Mouse (Mus musculus): Measurements from ENCODE around the gene Klrb1b.

The Klrb1b gene

DNA sequence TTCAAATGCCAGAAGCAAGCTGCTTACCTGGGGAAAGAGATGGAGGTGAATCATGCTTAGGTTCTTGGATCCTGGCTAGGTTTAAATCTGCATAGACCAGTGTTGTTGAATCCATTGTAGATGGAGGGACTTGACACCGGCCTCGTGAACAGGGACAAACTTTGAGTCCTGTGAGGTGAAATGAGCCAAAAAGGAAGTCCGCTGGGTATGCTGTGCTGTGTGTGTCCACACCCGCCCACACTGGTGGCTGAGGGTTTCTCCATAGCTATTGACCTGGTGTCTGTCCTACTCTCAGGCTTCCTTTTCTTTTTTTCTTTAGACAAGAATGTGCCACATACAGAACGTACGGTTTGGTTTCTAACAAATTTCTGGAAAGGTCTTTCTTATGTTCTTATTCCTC, at the start of gene Klrb1b, which contains the start of gene Gm44511:
Gene Klrb1b, minus strand, starts transcription at position 200 of the 400 bp plus-strand sequence.
Gene Gm44511, minus strand, starts transcription at position 184 of the 400 bp plus-strand sequence.
- DNase-seq (ENCODE audit: low read depth), result no peak

DNA sequence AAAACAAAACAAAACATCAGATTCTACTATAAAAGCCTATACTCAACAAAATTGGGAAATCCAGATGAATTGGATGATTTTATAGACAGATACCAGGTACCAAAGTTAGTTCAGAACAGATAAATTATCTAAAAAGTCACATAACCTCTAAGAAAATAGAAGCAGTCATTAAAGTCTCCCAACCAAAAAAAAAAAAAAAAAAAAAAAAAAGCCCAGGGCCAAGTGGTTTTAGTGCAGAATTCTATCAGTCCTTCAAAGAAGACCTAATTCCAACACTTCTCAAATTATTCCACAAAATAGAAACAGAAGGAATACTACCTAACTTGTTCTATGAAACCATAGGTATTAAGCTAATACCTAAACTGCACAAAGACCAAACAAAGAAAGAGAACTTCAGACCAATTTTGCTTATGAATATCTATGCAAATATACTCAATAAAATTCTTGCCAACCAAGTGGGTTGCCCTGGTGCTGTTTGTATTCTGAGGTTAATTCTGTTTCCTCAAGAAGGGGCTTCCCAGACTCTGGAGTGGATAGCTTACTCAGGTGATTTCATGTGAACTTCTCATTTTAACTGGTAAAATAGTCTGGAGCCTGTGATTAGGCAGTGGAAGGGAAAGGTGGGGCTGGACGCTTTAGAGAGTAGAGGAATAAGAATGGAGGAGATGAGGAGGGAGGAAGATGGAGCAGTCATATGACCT, 45.9 kb upstream of the Klrb1b start:
- no peak for DNase-seq (ENCODE audit: low read depth)

DNA sequence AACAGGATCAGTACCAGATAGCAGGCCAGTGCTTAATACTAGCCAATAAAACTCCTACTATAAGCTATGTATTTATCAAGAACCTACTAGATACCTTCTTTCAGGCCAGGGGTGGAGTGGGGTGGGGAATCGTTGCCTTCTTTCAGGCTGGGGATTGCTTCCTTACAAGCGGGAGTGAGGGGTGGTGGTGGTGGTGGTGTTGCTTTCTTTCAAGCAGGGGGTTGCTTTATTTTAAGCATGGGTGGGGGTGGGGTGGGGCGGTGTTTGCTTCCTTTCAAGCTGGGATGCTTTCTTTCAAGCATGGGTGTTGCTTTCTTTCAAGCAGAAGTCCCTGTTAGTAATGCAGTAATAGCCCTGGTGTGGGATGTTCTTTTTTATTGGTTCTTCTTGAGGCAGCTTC, 42.7 kb upstream of the Klrb1b start:
- no peak for DNase-seq (ENCODE audit: low read depth)

DNA sequence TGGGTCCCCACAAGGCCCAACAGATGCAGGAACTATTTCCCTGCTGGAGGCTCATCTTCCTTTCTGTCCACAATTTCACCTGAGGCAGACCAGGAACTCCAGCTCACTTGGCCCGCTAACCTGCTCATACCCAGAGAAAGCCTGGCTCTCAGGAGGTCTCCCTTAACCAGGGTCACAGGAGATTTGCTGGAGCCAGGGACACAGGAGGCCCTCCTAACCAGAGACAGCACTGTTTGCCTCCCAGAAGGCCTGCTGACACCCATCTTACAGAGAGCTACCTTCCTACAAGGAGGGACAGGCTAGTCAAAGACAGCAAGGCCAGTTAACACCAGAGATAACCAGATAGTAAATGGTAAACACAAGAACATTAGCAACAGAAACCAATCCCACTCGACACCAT, 31.8 kb upstream of the Klrb1b start:
- DNase-seq (ENCODE audit: low read depth), result no peak

DNA sequence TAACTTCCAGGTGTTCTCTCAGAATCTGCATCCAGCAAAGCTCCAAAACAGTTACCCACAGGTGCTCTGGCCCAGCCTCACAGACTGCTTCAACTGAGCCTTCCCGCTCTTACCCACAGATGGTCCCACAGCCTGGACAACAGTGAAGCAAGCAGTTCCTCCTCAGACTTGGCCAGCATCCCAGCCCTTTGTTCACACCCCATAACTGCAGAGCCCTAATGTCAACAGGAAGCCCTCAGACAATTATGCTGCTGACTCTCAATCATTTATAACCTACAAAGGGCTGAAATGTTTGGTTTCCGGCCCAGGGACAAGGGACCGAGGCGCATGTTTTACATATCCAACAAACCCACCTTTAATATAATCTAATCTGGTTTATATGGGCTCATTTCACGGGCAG, 30.1 kb upstream of the Klrb1b start:
- no peak for DNase-seq (ENCODE audit: low read depth)

DNA sequence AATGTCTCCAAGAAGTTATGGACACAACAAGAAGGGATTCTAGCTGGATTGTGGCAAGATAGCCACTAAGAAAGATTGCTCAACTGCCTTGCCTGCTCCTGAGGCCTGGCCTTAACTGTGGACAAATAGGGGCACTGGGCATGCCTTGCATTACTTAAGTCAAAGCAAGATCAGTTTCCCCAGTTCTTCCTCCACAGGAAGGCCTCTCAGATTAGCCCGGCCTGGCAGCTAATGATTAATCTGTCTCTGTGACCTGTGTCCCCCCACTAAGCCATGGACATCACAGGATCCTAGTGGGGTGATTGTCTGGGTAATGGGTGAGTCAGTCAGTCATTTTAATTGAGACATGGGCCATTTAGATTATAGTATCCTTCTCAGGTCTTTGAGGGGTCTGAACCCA, 29.3 kb upstream of the Klrb1b start:
- no peak for DNase-seq (ENCODE audit: low read depth)

DNA sequence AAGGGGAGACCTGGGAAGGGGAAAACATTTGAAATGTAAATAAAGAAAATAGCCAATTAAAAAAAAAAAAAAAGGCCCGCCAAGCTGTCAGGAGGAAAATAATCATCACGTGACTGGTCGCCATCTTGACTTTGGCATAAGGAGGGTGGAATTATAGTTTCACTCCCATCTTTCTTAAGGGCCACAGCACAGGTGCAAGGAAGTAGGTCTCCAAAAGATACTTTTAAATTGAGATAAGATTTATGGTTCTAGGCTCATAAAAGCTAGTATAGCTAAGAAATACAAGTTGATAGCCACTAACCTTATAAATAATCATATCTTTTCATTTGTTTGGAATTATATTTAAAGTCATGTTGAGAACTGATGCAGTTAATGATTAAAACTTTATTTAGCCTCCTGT, 28.8 kb upstream of the Klrb1b start:
- no peak for DNase-seq (ENCODE audit: low read depth)

DNA sequence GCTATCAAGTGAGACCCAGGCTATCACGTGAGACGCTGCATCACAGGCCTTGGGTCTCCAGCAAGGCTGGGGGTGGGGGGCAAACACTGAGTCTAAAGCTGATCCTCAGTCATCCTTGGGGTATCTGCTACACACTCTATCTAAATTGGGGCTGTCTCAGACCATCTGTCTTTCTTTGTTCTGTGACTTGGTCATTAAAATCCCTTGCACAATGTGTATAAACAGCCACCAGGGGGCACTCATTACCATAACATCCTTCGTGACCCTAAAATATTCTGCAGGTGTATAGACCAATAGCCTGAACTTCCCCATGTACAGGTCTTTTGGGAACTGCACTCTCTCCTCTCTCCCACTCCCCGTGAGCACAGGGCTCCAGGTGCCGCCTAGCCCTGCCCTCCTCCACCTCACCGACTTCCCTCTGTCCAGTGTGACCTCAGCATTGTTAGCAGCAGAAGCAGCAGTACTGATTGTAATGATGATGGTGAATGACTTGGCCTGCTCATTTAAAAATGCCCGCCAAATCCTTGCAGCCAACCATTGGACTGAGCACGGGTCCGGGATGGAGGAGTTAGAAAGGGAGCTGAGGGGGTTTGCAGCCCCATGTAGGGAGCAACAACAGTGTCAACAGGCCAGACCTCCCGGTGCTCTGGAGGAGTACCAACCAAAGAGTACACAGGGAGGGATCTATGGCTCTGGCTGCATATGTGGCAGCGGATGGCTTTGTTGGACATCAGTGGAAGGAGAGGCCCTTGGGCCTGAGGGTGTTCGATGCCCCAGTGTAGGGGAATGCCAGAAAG, 28.1 kb upstream of the Klrb1b start:
- DNase-seq (ENCODE audit: low read depth), result no peak

DNA sequence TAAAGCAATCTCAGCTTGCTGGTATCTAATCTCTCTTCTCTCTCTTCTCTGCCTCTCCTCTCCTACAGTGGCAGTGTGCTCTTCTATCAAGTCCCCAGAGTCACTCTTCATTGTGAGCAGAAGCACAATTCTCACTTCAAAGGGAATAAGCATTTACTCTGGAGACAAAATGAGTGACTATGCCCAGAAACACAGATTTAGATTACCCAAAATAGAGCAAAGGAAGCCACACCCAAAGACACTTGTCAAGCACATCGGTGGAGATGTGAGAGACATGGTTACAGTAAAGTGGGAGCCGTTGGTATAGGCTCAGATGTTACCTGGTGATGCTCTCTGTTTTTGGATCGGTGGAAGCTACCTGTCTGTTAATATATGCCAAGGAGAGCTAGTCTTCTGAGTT, 26.6 kb upstream of the Klrb1b start:
- DNase-seq (ENCODE audit: low read depth), result no peak

DNA sequence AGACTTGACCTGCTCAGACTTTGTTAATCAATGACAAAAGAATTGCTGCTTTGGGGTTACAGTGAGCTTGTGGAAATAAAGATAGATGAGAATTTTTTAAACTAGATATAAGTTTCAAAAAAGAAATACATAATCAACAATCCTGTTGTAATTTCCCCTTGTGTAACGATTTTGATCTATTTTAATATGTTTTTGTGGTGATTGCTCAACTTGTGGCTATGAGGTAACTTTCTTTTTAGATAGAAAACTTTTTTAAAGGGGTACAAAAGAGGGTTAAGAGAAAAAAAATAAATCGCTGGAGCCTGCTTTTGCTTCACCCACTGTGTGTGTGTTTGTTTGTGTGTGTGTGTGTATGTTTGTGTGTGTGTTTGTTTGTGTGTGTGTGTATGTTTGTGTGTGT, 25.0 kb upstream of the Klrb1b start:
- DNase-seq (ENCODE audit: low read depth), result no peak

DNA sequence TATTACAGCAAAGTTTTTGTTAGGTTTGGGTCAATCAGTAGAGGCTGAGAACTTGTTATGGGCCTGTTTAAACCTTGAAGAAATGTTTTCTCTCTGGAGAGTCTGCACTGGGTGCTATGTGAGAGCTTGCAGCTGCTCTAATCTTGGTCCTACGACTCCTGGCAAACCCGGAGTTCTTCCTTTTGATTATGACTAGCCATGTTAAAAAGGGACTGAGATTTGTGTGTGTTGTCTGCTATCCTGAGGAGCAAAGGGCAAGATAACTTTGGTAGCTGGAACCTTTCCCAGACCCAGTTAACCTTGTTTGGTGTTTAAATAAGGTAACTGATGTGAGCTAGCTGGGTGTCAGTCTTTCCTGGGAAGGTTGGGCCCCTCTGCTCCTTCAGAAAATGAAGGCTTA, 24.5 kb upstream of the Klrb1b start:
- no peak for DNase-seq (ENCODE audit: low read depth)

DNA sequence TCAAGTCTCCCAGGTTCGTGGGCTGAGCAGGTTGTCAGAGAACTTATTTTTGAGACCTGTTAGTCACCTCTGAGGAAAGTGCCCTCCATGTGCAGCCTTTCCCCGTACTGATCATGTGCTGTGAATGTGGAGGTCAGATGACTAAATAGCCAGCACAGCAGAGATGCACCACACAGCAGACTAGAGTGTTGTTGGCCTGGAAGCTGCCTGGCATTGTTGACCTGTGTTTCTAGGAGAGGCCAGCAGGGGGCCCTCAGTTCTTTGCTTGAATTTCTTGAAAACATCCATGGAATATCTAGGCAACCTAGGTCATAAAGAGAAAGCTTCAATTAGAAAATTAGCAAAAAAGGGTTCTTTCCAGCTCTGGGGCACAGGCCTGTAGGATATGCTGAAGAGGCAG, 23.8 kb upstream of the Klrb1b start:
- DNase-seq (ENCODE audit: low read depth), result peak; percentile 37

DNA sequence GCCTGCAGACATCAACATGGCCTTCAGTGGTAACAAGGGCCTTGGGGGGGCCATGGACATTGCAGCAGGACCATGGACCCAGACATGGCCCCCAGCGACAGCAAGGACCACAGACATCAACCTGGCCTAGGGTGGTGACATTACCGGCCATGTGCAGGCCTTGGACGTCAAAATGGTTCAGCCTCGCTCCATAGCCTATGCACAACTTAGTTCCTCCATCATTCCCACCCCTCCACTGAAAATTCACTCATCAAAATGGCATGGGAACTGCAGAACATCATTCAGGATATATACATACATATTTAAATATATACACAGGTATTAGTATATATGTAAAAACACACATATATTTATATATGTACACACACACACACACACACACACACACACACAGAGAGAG, 21.3 kb upstream of the Klrb1b start:
- DNase-seq (ENCODE audit: low read depth), result no peak

DNA sequence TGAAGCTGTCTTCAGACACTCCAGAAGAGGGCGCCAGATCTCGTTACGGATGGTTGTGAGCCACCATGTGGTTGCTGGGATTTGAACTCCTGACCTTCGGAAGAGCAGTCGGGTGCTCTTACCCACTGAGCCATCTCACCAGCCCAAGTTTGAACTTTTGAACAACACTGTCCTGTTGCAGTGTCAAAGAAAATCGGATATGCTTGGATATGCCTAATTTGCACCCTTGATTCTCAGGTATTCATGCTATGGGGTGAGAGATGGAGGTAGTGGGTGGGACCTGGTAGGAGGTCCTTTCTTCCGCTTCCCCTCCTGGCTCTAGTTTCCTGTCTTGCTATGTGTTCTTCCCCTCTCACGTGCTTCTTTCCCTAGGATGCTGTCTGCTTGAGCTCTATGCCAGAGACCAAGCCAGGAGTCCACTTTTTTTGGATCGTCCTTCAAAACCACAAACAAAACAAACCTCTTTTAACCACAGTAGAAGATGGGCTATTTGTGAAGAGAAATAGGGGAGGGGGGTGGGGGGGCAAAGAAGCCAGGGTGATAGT, 19.9 kb upstream of the Klrb1b start:
- DNase-seq (ENCODE audit: low read depth), result no peak

DNA sequence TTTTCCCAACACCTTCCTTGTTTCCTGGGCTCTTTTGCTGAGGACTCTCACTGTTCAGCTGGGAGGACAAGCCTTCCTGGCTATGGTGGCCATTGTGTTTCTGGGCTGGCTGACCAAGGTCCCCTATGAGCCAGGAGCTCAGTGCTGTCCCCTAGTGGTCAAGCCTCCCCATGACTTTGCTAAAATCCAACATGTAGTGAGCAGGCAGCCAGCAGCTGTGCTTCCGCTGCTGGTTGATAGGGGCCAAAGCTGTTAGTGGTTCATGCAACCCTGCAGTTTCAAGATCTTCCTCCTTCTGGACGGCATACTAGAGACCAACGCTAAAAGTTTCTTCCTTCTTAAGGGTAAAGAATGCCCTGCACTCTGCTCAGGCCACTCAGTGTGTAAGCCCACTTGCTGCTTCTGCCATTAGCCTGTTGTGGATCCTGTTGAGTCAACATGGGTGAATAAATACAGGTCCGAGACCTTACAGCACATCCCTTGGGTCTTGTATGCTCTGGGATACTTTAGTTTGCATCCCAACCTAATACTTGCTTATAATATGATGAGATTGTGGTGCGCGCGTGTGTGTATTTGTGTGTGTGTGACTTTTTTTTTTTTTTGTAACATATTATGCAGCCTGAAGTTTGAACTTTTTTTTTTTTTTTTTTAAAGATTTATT, 19.3 kb upstream of the Klrb1b start:
- peak; percentile 50 for DNase-seq (ENCODE audit: low read depth)

DNA sequence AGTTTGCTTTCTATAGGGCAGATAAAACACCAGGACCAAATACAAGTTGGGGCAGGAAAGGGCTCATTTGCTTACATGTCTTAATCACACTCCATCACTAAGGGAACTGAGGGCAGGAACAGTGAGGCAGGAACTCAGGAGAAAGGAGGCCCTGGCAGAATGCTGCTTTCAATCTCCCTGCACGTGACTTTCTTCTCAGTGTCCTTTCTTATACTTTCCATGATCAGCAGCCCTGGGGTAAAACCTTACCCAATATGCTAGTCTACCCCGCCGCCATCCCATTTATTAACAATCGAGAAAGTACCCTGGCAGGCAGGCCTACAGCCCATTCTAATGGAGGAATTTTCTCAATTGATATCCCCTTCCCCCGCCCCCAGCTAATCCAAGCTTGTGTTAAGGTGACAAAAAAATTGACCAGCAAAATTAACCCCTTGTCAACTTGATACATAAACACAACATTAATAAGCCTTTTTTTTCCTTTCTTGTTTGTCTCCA, 18.5 kb upstream of the Klrb1b start:
- no peak for DNase-seq (ENCODE audit: low read depth)

DNA sequence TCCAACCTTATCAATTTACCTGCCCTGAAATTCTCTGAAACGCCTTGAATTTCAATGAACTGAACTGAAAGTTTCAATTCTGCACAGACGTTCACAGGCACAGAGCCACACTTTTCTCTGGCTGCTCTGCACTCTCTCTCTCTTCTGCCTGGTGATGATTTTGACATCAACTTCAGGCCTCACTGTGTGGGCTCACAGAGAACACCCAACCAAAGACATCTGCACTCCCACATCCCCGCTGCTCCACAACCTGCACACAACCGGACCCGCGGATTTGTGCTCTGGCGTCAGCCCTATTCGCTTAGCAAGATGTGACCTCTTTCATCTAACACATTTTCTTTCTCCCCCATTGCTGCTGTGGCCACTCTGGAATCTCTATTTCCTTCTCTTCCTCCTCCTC, 18.0 kb upstream of the Klrb1b start:
- DNase-seq (ENCODE audit: low read depth), result no peak

DNA sequence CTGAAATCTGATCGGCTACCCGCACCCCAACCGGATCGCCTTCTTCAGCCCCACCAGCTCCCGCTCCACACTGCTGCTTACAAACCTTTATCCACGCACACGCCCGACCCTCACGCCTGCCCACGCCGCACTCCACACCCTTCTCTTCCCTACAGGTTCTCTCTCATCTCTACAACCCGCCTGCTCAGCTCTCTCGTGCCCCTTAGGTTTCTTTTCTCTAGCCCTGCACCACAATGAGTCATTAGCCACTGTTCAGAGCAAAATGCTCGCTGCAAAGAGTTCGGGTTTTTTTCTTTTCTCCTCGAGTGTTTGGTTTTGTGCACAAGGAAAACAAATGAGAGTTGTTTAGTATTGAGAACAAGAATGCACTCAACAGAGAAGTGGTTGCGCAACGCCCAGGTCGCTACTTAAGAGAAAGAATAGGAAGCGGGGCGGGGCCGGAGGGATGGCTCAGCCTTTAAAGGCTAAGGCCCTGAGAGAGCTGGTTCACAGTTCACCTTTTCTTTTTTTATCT, 17.4 kb upstream of the Klrb1b start:
- DNase-seq (ENCODE audit: low read depth), result peak; percentile 20

DNA sequence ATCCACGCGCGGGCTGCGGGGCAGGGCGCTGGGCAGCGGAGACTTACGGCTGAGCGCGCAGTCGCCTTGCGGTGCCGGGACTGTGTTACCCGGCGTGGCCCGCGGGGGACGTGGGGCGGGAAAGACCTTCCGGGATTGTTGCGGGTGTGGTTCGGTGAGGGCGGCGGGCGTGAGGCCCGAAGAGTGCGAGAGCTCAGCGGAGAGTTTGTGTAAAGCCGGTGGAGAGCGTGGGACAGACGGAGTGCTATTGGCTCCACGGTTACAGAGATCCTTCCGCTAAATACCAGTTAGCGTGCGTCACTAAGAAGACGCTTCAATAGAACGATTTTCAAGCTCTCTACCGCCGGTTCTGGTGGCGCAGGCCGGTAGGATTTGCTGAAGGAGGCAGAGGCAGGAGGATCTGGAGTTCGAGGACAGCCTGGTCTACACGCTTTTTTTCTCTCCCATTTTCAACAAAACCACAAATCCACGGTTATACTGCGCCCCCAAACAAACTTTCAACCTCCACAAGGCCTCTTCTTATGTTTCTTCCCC, 16.9 kb upstream of the Klrb1b start:
- DNase-seq (ENCODE audit: low read depth), result peak; percentile 92

DNA sequence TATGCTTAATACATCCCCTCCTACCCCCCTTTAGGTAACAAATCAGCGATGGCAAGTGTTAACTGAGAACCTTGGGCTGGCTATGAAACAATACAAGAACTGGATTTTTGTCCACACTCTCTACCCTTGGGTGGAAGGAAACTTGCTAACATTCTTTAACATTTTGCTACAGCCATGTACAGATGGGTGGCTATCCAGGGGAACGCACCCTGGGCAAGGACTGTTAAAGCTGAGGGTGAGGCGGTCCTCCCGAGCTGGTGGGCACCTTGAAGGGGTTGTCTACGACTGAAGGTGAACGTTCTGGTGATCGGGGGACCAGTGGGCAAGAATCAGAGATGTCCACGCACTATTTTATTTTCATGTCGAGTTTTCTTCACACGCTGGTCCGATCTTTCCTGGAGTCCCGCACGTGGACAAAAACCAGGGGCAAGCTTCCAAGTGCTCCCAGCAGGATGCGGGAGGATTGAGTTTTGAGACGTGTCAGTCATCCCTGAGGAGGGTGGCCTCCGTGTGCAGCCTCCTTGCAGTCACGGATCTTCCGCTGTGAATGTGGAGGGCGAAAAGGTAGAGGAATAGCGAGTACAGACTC, 16.3 kb upstream of the Klrb1b start:
- DNase-seq (ENCODE audit: low read depth), result no peak

DNA sequence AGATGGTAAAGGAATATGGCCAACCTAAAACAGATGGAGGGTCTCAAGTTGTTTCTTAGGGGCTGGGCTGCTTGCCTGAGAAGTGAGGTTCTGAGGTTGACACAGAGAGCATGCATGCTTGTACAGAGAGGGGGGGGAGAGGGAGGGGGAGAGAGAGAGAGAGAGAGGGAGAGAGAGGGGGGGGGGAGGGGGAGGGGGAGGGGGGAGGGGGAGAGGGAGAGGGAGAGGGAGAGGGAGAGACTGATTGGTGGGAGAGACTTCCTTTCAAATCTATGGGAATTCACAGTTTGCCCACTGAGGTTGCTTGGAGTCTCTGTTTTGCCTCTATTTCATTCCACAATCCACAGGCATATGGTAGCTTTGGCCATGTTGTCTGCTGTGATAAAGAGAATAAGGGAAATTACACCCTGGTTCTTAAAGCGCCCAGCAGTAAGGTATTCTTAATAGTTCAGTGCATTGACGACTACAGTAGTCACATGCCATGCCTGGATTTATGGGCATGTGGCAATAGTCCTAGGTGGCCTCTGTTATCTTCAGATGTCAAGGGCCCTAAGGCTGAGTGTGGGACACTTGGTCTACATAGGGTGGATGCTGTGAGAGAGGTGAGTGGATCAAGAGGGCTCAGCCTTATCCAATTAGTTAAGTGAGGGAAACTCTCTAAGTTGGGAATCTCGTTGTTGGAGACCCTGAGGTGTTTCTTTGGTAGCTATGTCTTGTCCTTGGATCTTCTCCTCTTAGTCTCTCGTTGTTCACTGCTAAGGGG, 15.4 kb upstream of the Klrb1b start:
- no peak for DNase-seq (ENCODE audit: low read depth)

Data from fibroblast of lung, adult 2 months (primary cell).